Mouse (Mus musculus) megakaryocyte, embryonic 14.5 days (primary cell): ENCODE data around the gene Arpc1b.

ENCODE experiments used
- FLI1 ChIP-seq: IDR thresholded peaks from 2 replicates; pipeline ENCODE4 v1.6.1; 2012; ENCODE audit warnings: low read length, inconsistent platforms, mixed read lengths
- GATA1 ChIP-seq: IDR thresholded peaks from 3 replicates; pipeline ENCODE4 v1.6.1; 2012; ENCODE audit warnings: mixed read lengths, low read length, inconsistent platforms, borderline replicate concordance

DNA sequence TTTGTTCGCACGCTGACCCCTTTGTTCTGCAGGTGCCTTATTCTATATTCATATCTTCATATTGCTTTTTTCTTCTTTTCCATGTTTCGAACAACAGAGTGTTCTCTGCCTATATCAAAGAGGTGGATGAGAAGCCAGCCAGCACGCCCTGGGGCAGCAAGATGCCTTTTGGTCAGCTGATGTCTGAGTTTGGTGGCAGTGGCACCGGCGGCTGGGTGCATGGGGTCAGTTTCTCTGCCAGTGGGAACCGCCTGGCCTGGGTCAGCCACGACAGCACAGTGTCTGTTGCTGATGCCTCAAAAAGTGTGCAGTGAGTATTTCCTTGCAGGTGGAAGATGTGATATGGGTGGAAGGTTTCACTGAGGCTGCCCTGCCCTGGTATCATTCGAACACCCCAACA is 13.1 kb upstream of the Arpc1b start:
- TF ChIP-seq GATA1 (no peak), FLI1 (no peak)
